Mouse (Mus musculus): ENCODE results near the gene Gm21083. TPM values are rescaled to one million over a fixed set of nuclear protein-coding genes. Genes with fewer than 3 reads are reported as not detected.
"Not testable (repeated sequence)": the region's sequence is repeated elsewhere in the genome, so short reads cannot be mapped to it uniquely, and the experiment has no call there.

The Gm21083 gene
- not detected in 2 replicates for polyA plus RNA-seq (2012)

GRCm38 (mm10) chr5:15577033-15577432 lies at the start of gene Gm21083:
Gene Gm21083, plus strand, starts transcription at chr5:15577333.
- not testable (repeated sequence) for TF ChIP-seq GATA1 (IDR thresholded peaks at IDR 0.05; ENCODE audit: low read length)

- TF ChIP-seq GATA1 (IDR thresholded peaks at IDR 0.05; ENCODE audit: low read length): not testable (repeated sequence)
These were observed 48.0 kb upstream of the Gm21083 start, which contains the start of gene Gm21190 for GRCm38 (mm10) chr5:15529122-15529521. Gene Gm21190, minus strand, starts transcription at chr5:15529222.

- not testable (repeated sequence) for TF ChIP-seq GATA1 (IDR thresholded peaks at IDR 0.05; ENCODE audit: low read length)
These were observed 41.6 kb downstream of the Gm21083 start, which contains the start of gene Speer4d for GRCm38 (mm10) chr5:15618764-15619163. Gene Speer4d, plus strand, starts transcription at chr5:15619064.

Other genes starting within 250 kb of the Gm21083 start
- gene Gm21149, start 100.8 kb upstream of the Gm21083 start, polyA plus RNA-seq (2012): not detected in 2 replicates
- not detected in 2 replicates for gene Gm21190, start 48.1 kb upstream of the Gm21083 start, polyA plus RNA-seq (2012)
- gene Speer4d, start 41.7 kb downstream of the Gm21083 start, polyA plus RNA-seq (2012): not detected in 2 replicates
- gene 4930572O03Rik, start 79.7 kb downstream of the Gm21083 start, polyA plus RNA-seq (2012): not detected in 2 replicates
- not detected in 2 replicates for gene Speer4c, start 136.9 kb downstream of the Gm21083 start, polyA plus RNA-seq (2012)